Mouse (Mus musculus) MEL (cell line): ENCODE results near the gene Ficd. TPM values are rescaled to one million over a fixed set of nuclear protein-coding genes. Genes with fewer than 3 reads are reported as not detected.

Experiments
- DNase-seq: peaks from one replicate; pipeline ENCODE4 v3.0.0; 2011; ENCODE audit warnings: low read depth, low spot score
- H3K27ac ChIP-seq: 2 replicates; pipeline ENCODE4 v1.5.1; 2012; ENCODE audit warnings: low read depth, mild to moderate bottlenecking, control low read depth, low read length, moderate library complexity; ENCODE audit not compliant: control insufficient read depth
- H3K27me3 ChIP-seq, 2 experiments: fragments of 150-350 bp in 1 of 2; sonication (generic) in 1 of 2; 2 replicates each; pipeline ENCODE4 v1.6.1; 2012; ENCODE audit warnings: low read length in 2 of 2, mild to moderate bottlenecking in 2 of 2, improper control_type of control experiment in 1 of 2, moderate library complexity in 1 of 2; ENCODE audit not compliant: insufficient read depth in 2 of 2, control insufficient read depth in 1 of 2
- H3K36me3 ChIP-seq, 2 experiments: 2 replicates each; pipeline ENCODE4 v1.6.1; 2012 to 2014; ENCODE audit warnings: low read length in 2 of 2, improper control_type of control experiment in 1 of 2, inconsistent platforms in 1 of 2, mild to moderate bottlenecking in 1 of 2; ENCODE audit not compliant: insufficient read depth in 2 of 2, control insufficient read depth in 1 of 2
- H3K4me1 ChIP-seq, 2 experiments: fragments of 150-350 bp in 1 of 2; sonication (generic) in 1 of 2; 2 replicates each; pipeline ENCODE4 v1.6.1; 2012; ENCODE audit warnings: low read length in 2 of 2, improper control_type of control experiment in 1 of 2, mild to moderate bottlenecking in 1 of 2; ENCODE audit not compliant: insufficient read depth in 2 of 2, control insufficient read depth in 1 of 2
- H3K4me3 ChIP-seq, 2 experiments: fragments of 150-350 bp in 1 of 2; sonication (generic) in 1 of 2; 2 replicates each; pipeline ENCODE4 v1.5.1; 2012; ENCODE audit warnings: low read depth in 2 of 2, low read length in 2 of 2, mild to moderate bottlenecking in 2 of 2, moderate library complexity in 2 of 2, control low read depth in 1 of 2, improper control_type of control experiment in 1 of 2; ENCODE audit not compliant: control insufficient read depth in 1 of 2, insufficient read depth in 1 of 2
- H3K79me2 ChIP-seq: 2 replicates; pipeline ENCODE4 v1.6.1; 2012; ENCODE audit warnings: mild to moderate bottlenecking, low read length, moderate library complexity; ENCODE audit not compliant: control insufficient read depth, poor library complexity, insufficient read depth
- H3K9ac ChIP-seq: 2 replicates; pipeline ENCODE4 v1.6.1; 2012; ENCODE audit warnings: low read depth, mild to moderate bottlenecking, control low read depth, low read length, moderate library complexity; ENCODE audit not compliant: control insufficient read depth, poor library complexity, severe bottlenecking
- H3K9me3 ChIP-seq: fragments of 150-350 bp; sonication (generic); replicated peaks from 2 replicates; pipeline ENCODE4 v1.6.1; 2012; ENCODE audit warnings: mild to moderate bottlenecking, low read length, improper control_type of control experiment, moderate library complexity; ENCODE audit not compliant: insufficient read depth
- E2F4 ChIP-seq: IDR thresholded peaks from 2 replicates; pipeline ENCODE4 v1.6.1; 2011; ENCODE audit warnings: low read depth, low read length, improper control_type of control experiment, borderline replicate concordance
- EP300 ChIP-seq, 2 experiments: IDR thresholded peaks; 2 replicates each; pipeline ENCODE4 v1.6.1; 2011; ENCODE audit warnings: improper control_type of control experiment in 2 of 2, low read length in 2 of 2, low read depth in 1 of 2, mild to moderate bottlenecking in 1 of 2
- ETS1 ChIP-seq: IDR thresholded peaks from 2 replicates; pipeline ENCODE4 v1.6.1; 2012; ENCODE audit warnings: low read depth, mild to moderate bottlenecking, inconsistent platforms, low read length, improper control_type of control experiment, moderate library complexity
- GABPA ChIP-seq: IDR thresholded peaks from 2 replicates; pipeline ENCODE4 v1.6.1; 2012; ENCODE audit warnings: low read depth, mild to moderate bottlenecking, inconsistent platforms, low read length, improper control_type of control experiment, moderate library complexity
- GATA1 ChIP-seq: IDR thresholded peaks from 2 replicates; pipeline ENCODE4 v1.6.1; 2011; ENCODE audit warnings: low read depth, low read length, improper control_type of control experiment
- MAX ChIP-seq: IDR thresholded peaks from 2 replicates; pipeline ENCODE4 v1.6.1; 2011; ENCODE audit warnings: low read length, improper control_type of control experiment
- MYC ChIP-seq: IDR thresholded peaks from 2 replicates; pipeline ENCODE4 v1.6.1; 2011; ENCODE audit warnings: low read depth, mild to moderate bottlenecking, low read length, improper control_type of control experiment, moderate library complexity
- NRF1 ChIP-seq: IDR thresholded peaks from 2 replicates; pipeline ENCODE4 v1.6.1; 2014; ENCODE audit warnings: low read depth, mild to moderate bottlenecking, inconsistent platforms, low read length, improper control_type of control experiment, moderate library complexity; ENCODE audit not compliant: poor library complexity, insufficient read depth, severe bottlenecking
- POLR2A ChIP-seq, 2 experiments: IDR thresholded peaks; 2 replicates each; pipeline ENCODE4 v1.6.1; 2011 to 2012; ENCODE audit warnings: low read length in 2 of 2, mild to moderate bottlenecking in 2 of 2, control low read depth in 1 of 2, improper control_type of control experiment in 1 of 2, low read depth in 1 of 2, moderate library complexity in 1 of 2; ENCODE audit not compliant: control insufficient read depth in 1 of 2, insufficient read depth in 1 of 2, poor library complexity in 1 of 2
- RCOR1 ChIP-seq: IDR thresholded peaks from 2 replicates; pipeline ENCODE4 v1.6.1; 2012; ENCODE audit warnings: low read depth, mild to moderate bottlenecking, inconsistent platforms, low read length, improper control_type of control experiment
- SIN3A ChIP-seq: IDR thresholded peaks from 2 replicates; pipeline ENCODE4 v1.6.1; 2012; ENCODE audit warnings: low read length, improper control_type of control experiment, inconsistent platforms
- TCF12 ChIP-seq: IDR thresholded peaks from 2 replicates; pipeline ENCODE4 v1.6.1; 2014; ENCODE audit warnings: low read depth, mild to moderate bottlenecking, inconsistent platforms, low read length, improper control_type of control experiment, moderate library complexity
- ZKSCAN1 ChIP-seq: IDR thresholded peaks from 2 replicates; pipeline ENCODE4 v1.6.1; 2012; ENCODE audit warnings: low read depth, mild to moderate bottlenecking, inconsistent platforms, low read length, improper control_type of control experiment, moderate library complexity
- ZMIZ1 ChIP-seq: IDR thresholded peaks from 2 replicates; pipeline ENCODE4 v1.6.1; 2012; ENCODE audit warnings: low read depth, mild to moderate bottlenecking, inconsistent platforms, low read length, improper control_type of control experiment, moderate library complexity
- polyA plus RNA-seq, 2 experiments: library from polyadenylated mRNA; stranded (reverse) in 1 of 2; unstranded in 1 of 2; fragments of >175 nt in 1 of 2; fragments of >200 nt in 1 of 2; gene quantifications; 2 replicates each; pipeline versions ENCODE4 v1.2.1 to v1.2.4; 2012; ENCODE audit warnings: low replicate concordance in 2 of 2, low read depth in 1 of 2; ENCODE audit not compliant: insufficient read length in 2 of 2, insufficient read depth in 1 of 2, missing spikeins in 1 of 2
- total RNA-seq: library from RNA; depleted of rRNA; stranded (reverse); fragments of 300-350 nt; gene quantifications from 2 replicates; pipeline ENCODE4 v1.2.3, GENCODE M21; 2012; rRNA removed

Ficd gene
- total and polyA plus RNA-seq, 3 experiments: 2.5 to 2.7 TPM; not detected in 1

- H3K9me3 ChIP-seq: no peaks in the 10 kb centered on the region
- no peaks in the 10 kb centered on the region; a peak in 1 of 4 replicates for H3K36me3 ChIP-seq
- no peak overlapping the region for H3K27ac ChIP-seq
- no peak for DNase-seq
- H3K9ac ChIP-seq: no peak overlapping the region
- peaks cover 0 to 7% of the 10 kb centered on the region in 2 experiments; a peak in 1 of 4 replicates for H3K4me1 ChIP-seq
- TF ChIP-seq POLR2A (IDR thresholded peaks at IDR 0.05; ENCODE audit: control insufficient read depth in 1 of 2, insufficient read depth in 1 of 2, low read depth in 1 of 2, low read length in 2 of 2, poor library complexity in 1 of 2) (no peak), ZKSCAN1 (no peak), EP300 (IDR thresholded peaks at IDR 0.05; ENCODE audit: low read depth in 1 of 2, low read length in 2 of 2) (no peak), SIN3A (no peak), RCOR1 (no peak), GABPA (no peak)
- H3K4me3 ChIP-seq: no peak overlapping the region
- no peaks in the 10 kb centered on the region for H3K79me2 ChIP-seq
- no peaks in the 10 kb centered on the region for H3K27me3 ChIP-seq
Measured at GRCm38 (mm10) chr5:113788645-113789044, 53.0 kb downstream of the Ficd start.

GRCm38 (mm10) chr5:113789075-113789788 is 53.6 kb downstream of the Ficd start:
- H3K79me2 ChIP-seq: no peaks in the 10 kb centered on the region
- no peak for DNase-seq
- no peak overlapping the region for H3K4me3 ChIP-seq
- H3K4me1 ChIP-seq: peaks cover 0 to 7% of the 10 kb centered on the region in 2 experiments; a peak in 1 of 4 replicates
- H3K36me3 ChIP-seq: no peaks in the 10 kb centered on the region; a peak in 1 of 4 replicates
- H3K27me3 ChIP-seq: no peaks in the 10 kb centered on the region
- H3K27ac ChIP-seq: no peak overlapping the region
- H3K9ac ChIP-seq: no peak overlapping the region
- TF ChIP-seq ZKSCAN1: no peak
- no peak for TF ChIP-seq NRF1
- no peak for TF ChIP-seq SIN3A
- no peak for TF ChIP-seq TCF12
- no peak for TF ChIP-seq MYC
- TF ChIP-seq POLR2A (IDR thresholded peaks at IDR 0.05; ENCODE audit: control insufficient read depth in 1 of 2, insufficient read depth in 1 of 2, low read depth in 1 of 2, low read length in 2 of 2, poor library complexity in 1 of 2): no peak
- TF ChIP-seq GATA1: no peak
- no peak for TF ChIP-seq MAX
- no peak for TF ChIP-seq RCOR1
- TF ChIP-seq E2F4: no peak
- TF ChIP-seq ETS1: no peak
- TF ChIP-seq ZMIZ1: no peak
- no peaks in the 10 kb centered on the region for H3K9me3 ChIP-seq

Other genes starting within 250 kb of the Ficd start
- gene Wscd2, start 245.5 kb upstream of the Ficd start, total RNA-seq: not detected in 2 replicates
- gene Wscd2, start 245.5 kb upstream of the Ficd start, polyA plus RNA-seq: not detected
- not detected in 2 replicates for gene Cmklr1, start 85.4 kb upstream of the Ficd start, total RNA-seq
- gene Cmklr1, start 85.4 kb upstream of the Ficd start, polyA plus RNA-seq: not detected
- not detected in 2 replicates for gene 1700069L16Rik, start 11.0 kb upstream of the Ficd start, total RNA-seq
- not detected for gene 1700069L16Rik, start 11.0 kb upstream of the Ficd start, polyA plus RNA-seq
- gene Sart3, start 36.7 kb downstream of the Ficd start, total RNA-seq: 38.5 and 41.4 TPM in 2 replicates
- gene Sart3, start 36.7 kb downstream of the Ficd start, polyA plus RNA-seq: 10 to 100 TPM in 1 of 2 experiments, not detected in 1; 74.4 TPM
- gene Iscu, start 36.9 kb downstream of the Ficd start, total RNA-seq: 84.1 and 95.7 TPM in 2 replicates
- gene Iscu, start 36.9 kb downstream of the Ficd start, polyA plus RNA-seq: 100 to 1,000 TPM in 1 of 2 experiments, not detected in 1; 150 TPM
- gene Tmem119, start 64.7 kb downstream of the Ficd start, total RNA-seq: not detected in 2 replicates
- gene Tmem119, start 64.7 kb downstream of the Ficd start, polyA plus RNA-seq: under 1 TPM in 1 of 2 experiments, not detected in 1; 0.13 TPM
- gene Selplg, start 96.8 kb downstream of the Ficd start, total RNA-seq: 24.2 and 29.1 TPM in 2 replicates
- gene Selplg, start 96.8 kb downstream of the Ficd start, polyA plus RNA-seq: 10 to 100 TPM in 1 of 2 experiments, not detected in 1; 48.2 TPM
- gene Coro1c, start 173.0 kb downstream of the Ficd start, total RNA-seq: 103 TPM in 2 replicates
- gene Coro1c, start 173.0 kb downstream of the Ficd start, polyA plus RNA-seq: 100 to 1,000 TPM in 1 of 2 experiments, 10 to 100 TPM in 1; 77.3 to 158 TPM